Mouse (Mus musculus): Measurements from ENCODE around the gene Dennd4a. TPM values are rescaled to one million over a fixed set of nuclear protein-coding genes. Genes with fewer than 3 reads are reported as not detected.
"Not testable (repeated sequence)": the region's sequence is repeated elsewhere in the genome, so short reads cannot be mapped to it uniquely, and the experiment has no call there.

Gene Dennd4a
- total RNA-seq, 2 experiments from 2014 or later: 16.8 to 18.9 TPM

- peak; percentile 79 for DNase-seq
Measured at GRCm38 (mm10) chr9:64811538-64812474, 666 bp downstream of the Dennd4a start.

- no peak for DNase-seq
Measured at GRCm38 (mm10) chr9:64812475-64812860, 1.3 kb downstream of the Dennd4a start.

GRCm38 (mm10) chr9:64814273-64814672 is 3.1 kb downstream of the Dennd4a start:
- DNase-seq: no peak

- not testable (repeated sequence) for DNase-seq
Measured at GRCm38 (mm10) chr9:64819686-64820085, 8.5 kb downstream of the Dennd4a start.

GRCm38 (mm10) chr9:64820086-64820795 is 9.1 kb downstream of the Dennd4a start:
- DNase-seq: no peak

- no peak for DNase-seq
Measured at GRCm38 (mm10) chr9:64822235-64822634, 11.1 kb downstream of the Dennd4a start.

- DNase-seq: no peak
Measured at GRCm38 (mm10) chr9:64824389-64825008, 13.4 kb downstream of the Dennd4a start.

- DNase-seq: no peak
Measured at GRCm38 (mm10) chr9:64830092-64830618, 19.0 kb downstream of the Dennd4a start.

GRCm38 (mm10) chr9:64830641-64831040 is 19.5 kb downstream of the Dennd4a start:
- no peak for DNase-seq

GRCm38 (mm10) chr9:64831760-64832159 is 20.6 kb downstream of the Dennd4a start:
- DNase-seq: no peak

- no peak for DNase-seq
Measured at GRCm38 (mm10) chr9:64834418-64834817, 23.3 kb downstream of the Dennd4a start.

- DNase-seq: no peak
Measured at GRCm38 (mm10) chr9:64845355-64845754, 34.2 kb downstream of the Dennd4a start.

GRCm38 (mm10) chr9:64849548-64849947 is 38.4 kb downstream of the Dennd4a start:
- no peak for DNase-seq

GRCm38 (mm10) chr9:64860083-64860482 is 48.9 kb downstream of the Dennd4a start:
- DNase-seq: no peak

GRCm38 (mm10) chr9:64862687-64863086 is 51.5 kb downstream of the Dennd4a start:
- no peak for DNase-seq

GRCm38 (mm10) chr9:64886008-64886407 is 74.9 kb downstream of the Dennd4a start:
- no peak for DNase-seq

GRCm38 (mm10) chr9:64896605-64897004 is 85.5 kb downstream of the Dennd4a start:
- no peak for DNase-seq

- DNase-seq: no peak
Measured at GRCm38 (mm10) chr9:64902866-64903265, 91.7 kb downstream of the Dennd4a start.

- peak; percentile 85 for DNase-seq
Measured at GRCm38 (mm10) chr9:64903386-64903785, 92.2 kb downstream of the Dennd4a start.

- no peak for DNase-seq
Measured at GRCm38 (mm10) chr9:64904917-64905640, 93.9 kb downstream of the Dennd4a start.

- DNase-seq: no peak
Measured at GRCm38 (mm10) chr9:64907441-64907840, 96.3 kb downstream of the Dennd4a start.

GRCm38 (mm10) chr9:64913406-64913805 is 102.3 kb downstream of the Dennd4a start:
- peak; percentile 34 for DNase-seq

Measured in adrenal gland, postnatal 10 days (tissue).